Mouse (Mus musculus): ENCODE data around the gene Sox10.

Gene Sox10

GRCm38 (mm10) chr15:79122546-79122945, 42.5 kb downstream of the Sox10 start:
- no peak for DNase-seq

GRCm38 (mm10) chr15:79122119-79122518, 42.9 kb downstream of the Sox10 start:
- no peak for DNase-seq

GRCm38 (mm10) chr15:79119491-79119890, 45.5 kb downstream of the Sox10 start:
- no peak for DNase-seq

GRCm38 (mm10) chr15:79115276-79115675, 49.8 kb downstream of the Sox10 start:
- DNase-seq: no peak

- no peak for DNase-seq
These were observed 53.3 kb downstream of the Sox10 start for GRCm38 (mm10) chr15:79111774-79112173.

GRCm38 (mm10) chr15:79110528-79110927, 54.5 kb downstream of the Sox10 start:
- DNase-seq: no peak

- no peak for DNase-seq
These were observed 55.0 kb downstream of the Sox10 start for GRCm38 (mm10) chr15:79110031-79110430.

- DNase-seq: peak in 1 of 2 experiments; percentile 62
These were observed 55.6 kb downstream of the Sox10 start for GRCm38 (mm10) chr15:79109321-79109934.

GRCm38 (mm10) chr15:79108421-79109320, 56.4 kb downstream of the Sox10 start, which contains the start of gene Micall1:
TSS of gene Micall1 (plus strand) at chr15:79108898.
- DNase-seq: peak; percentile 77 to 82

- no peak for DNase-seq
These were observed 57.1 kb downstream of the Sox10 start for GRCm38 (mm10) chr15:79107966-79108365.

GRCm38 (mm10) chr15:79105804-79106203, 59.2 kb downstream of the Sox10 start:
- DNase-seq: no peak
